Mouse (Mus musculus): ENCODE results near the gene Gnb4. TPM values are rescaled to one million over a fixed set of nuclear protein-coding genes. Genes with fewer than 3 reads are reported as not detected.

Gene Gnb4
- total and polyA plus RNA-seq, 3 experiments = 0.38 to 5.0 (median 0.41) TPM

- DNase-seq (ENCODE audit: extremely low read depth) = no peak
- no peak overlapping the region for H3K4me3 ChIP-seq (replicated peaks in 1 of 3; ENCODE audit: low read depth in 2 of 3, low read length in 2 of 3, poor library complexity in 1 of 3)
- H3K9me3 ChIP-seq (replicated peaks; ENCODE audit: low read length) = no peaks in the 10 kb centered on the region
- no peak overlapping the region for H3K9ac ChIP-seq (ENCODE audit: insufficient read depth, low read depth)
- H3K4me2 ChIP-seq (ENCODE audit: insufficient read depth, low read depth, poor library complexity, severe bottlenecking) = no peak overlapping the region
- H3K79me2 ChIP-seq (replicated peaks; ENCODE audit: control insufficient read depth, extremely low read depth, insufficient read depth, poor library complexity, severe bottlenecking) = no peaks in the 10 kb centered on the region
- H3K36me3 ChIP-seq (replicated peaks in 1 of 2; ENCODE audit: control insufficient read depth in 1 of 2, insufficient read depth in 1 of 2, low read length in 1 of 2) = peaks cover 37 to 71% of the 10 kb centered on the region in 2 experiments
- dilution Hi-C loops (cut with MboI; ENCODE audit: extremely low pct_ligation_motif_present, extremely low pct_unique_long_range_greater_than_20kb, low sequenced_read_pairs) = no loop called here
- H3K27me3 ChIP-seq (replicated peaks) = no peaks in the 10 kb centered on the region
- TF ChIP-seq E2F4 (IDR thresholded peaks at IDR 0.05; ENCODE audit: insufficient replicate concordance, low read depth, low read length) = no peak
- no peak for TF ChIP-seq CTCF (conservative IDR thresholded peaks at IDR 0.05 in 1 of 2, IDR thresholded peaks at IDR 0.05 in 1 of 2; ENCODE audit: low read depth in 2 of 2, low read length in 2 of 2)
- TF ChIP-seq GABPA (IDR thresholded peaks at IDR 0.05; ENCODE audit: insufficient replicate concordance, low read depth, low read length) = no peak
- TF ChIP-seq SMC3 (IDR thresholded peaks at IDR 0.05; ENCODE audit: low read depth, low read length) = no peak
- TF ChIP-seq ELF1 (IDR thresholded peaks at IDR 0.05; ENCODE audit: low read depth, low read length) = no peak
- no peak for TF ChIP-seq MEF2A (IDR thresholded peaks at IDR 0.05; ENCODE audit: borderline replicate concordance, low read depth, low read length)
- TF ChIP-seq TBP (conservative IDR thresholded peaks at IDR 0.05; ENCODE audit: low read depth, low read length) = no peak
- TF ChIP-seq MYC (IDR thresholded peaks at IDR 0.05; ENCODE audit: low read depth, low read length) = no peak
- TF ChIP-seq NELFE (IDR thresholded peaks at IDR 0.05; ENCODE audit: low read depth, low read length) = no peak
- no peak for TF ChIP-seq ZKSCAN1 (IDR thresholded peaks at IDR 0.05; ENCODE audit: borderline replicate concordance, low read depth, low read length)
- TF ChIP-seq NRF1 (IDR thresholded peaks at IDR 0.05; ENCODE audit: low read depth, low read length) = no peak
- TF ChIP-seq PAX5 (IDR thresholded peaks at IDR 0.05; ENCODE audit: low read length) = no peak
- TF ChIP-seq MAFK (IDR thresholded peaks at IDR 0.05; ENCODE audit: insufficient replicate concordance, low read length) = no peak
- no peak for TF ChIP-seq USF1 (IDR thresholded peaks at IDR 0.05; ENCODE audit: low read depth, low read length)
- H3K27ac ChIP-seq (ENCODE audit: insufficient read depth, low read depth) = no peak overlapping the region
- no peaks in the 10 kb centered on the region for H3K4me1 ChIP-seq (ENCODE audit: control insufficient read depth in 1 of 2, insufficient read depth in 2 of 2)
- in situ Hi-C loops (cut with MboI; ENCODE audit: low pct_ligation_motif_present, low pct_unique_long_range_greater_than_20kb, low sequenced_read_pairs) = no loop called here
These were observed 78.8 kb downstream of the Gnb4 start for GRCm38 (mm10) chr3:32537556-32537955.

GRCm38 (mm10) chr3:32535692-32536091 lies 80.7 kb downstream of the Gnb4 start:
- Histone ChIP-seq H3K4me2 (ENCODE audit: insufficient read depth, low read depth, poor library complexity, severe bottlenecking) (no peak overlapping the region), H3K27me3 (replicated peaks) (no peaks in the 10 kb centered on the region), H3K27ac (ENCODE audit: insufficient read depth, low read depth) (no peak overlapping the region), H3K79me2 (replicated peaks; ENCODE audit: control insufficient read depth, extremely low read depth, insufficient read depth, poor library complexity, severe bottlenecking) (no peaks in the 10 kb centered on the region), H3K9ac (ENCODE audit: insufficient read depth, low read depth) (no peak overlapping the region), H3K4me1 (ENCODE audit: control insufficient read depth in 1 of 2, insufficient read depth in 2 of 2) (no peaks in the 10 kb centered on the region), H3K36me3 (replicated peaks in 1 of 2; ENCODE audit: control insufficient read depth in 1 of 2, insufficient read depth in 1 of 2, low read length in 1 of 2) (peaks cover 34 to 74% of the 10 kb centered on the region in 2 experiments), H3K9me3 (replicated peaks; ENCODE audit: low read length) (no peaks in the 10 kb centered on the region), H3K4me3 (replicated peaks in 1 of 3; ENCODE audit: low read depth in 2 of 3, low read length in 2 of 3, poor library complexity in 1 of 3) (no peak overlapping the region)
- dilution Hi-C loops (cut with MboI; ENCODE audit: extremely low pct_ligation_motif_present, extremely low pct_unique_long_range_greater_than_20kb, low sequenced_read_pairs) (no loop called here), in situ Hi-C loops (cut with MboI; ENCODE audit: low pct_ligation_motif_present, low pct_unique_long_range_greater_than_20kb, low sequenced_read_pairs) (no loop called here)
- TF ChIP-seq ZC3H11A (IDR thresholded peaks at IDR 0.05; ENCODE audit: low read depth, low read length) (no peak), MEF2A (IDR thresholded peaks at IDR 0.05; ENCODE audit: borderline replicate concordance, low read depth, low read length) (no peak)
- DNase-seq (ENCODE audit: extremely low read depth) = no peak

Other genes starting within 250 kb of the Gnb4 start
- 19.6 and 21.1 TPM in 2 replicates for gene Pik3ca, start 218.9 kb downstream of the Gnb4 start, total RNA-seq (2012; rRNA removed)
- gene Pik3ca, start 218.9 kb downstream of the Gnb4 start, total RNA-seq (2014; rRNA removed) = 26.5 and 32.8 TPM in 2 replicates
- 11.1 and 19.1 TPM in 2 replicates for gene Pik3ca, start 218.9 kb downstream of the Gnb4 start, polyA plus RNA-seq (2012; ENCODE audit: insufficient read length, low read depth)
- gene Kcnmb3, start 124.4 kb downstream of the Gnb4 start, total RNA-seq (2012; rRNA removed) = 1.0 and 1.3 TPM in 2 replicates
- gene Kcnmb3, start 124.4 kb downstream of the Gnb4 start, total RNA-seq (2014; rRNA removed) = 2.2 and 2.4 TPM in 2 replicates
- gene Kcnmb3, start 124.4 kb downstream of the Gnb4 start, polyA plus RNA-seq (2012; ENCODE audit: insufficient read length, low read depth) = 4.7 and 5.2 TPM in 2 replicates
- 40.9 and 43.2 TPM in 2 replicates for gene Zfp639, start 106.3 kb downstream of the Gnb4 start, total RNA-seq (2012; rRNA removed)
- 96.3 and 101 TPM in 2 replicates for gene Zfp639, start 106.3 kb downstream of the Gnb4 start, total RNA-seq (2014; rRNA removed)
- 40.3 and 45.5 TPM in 2 replicates for gene Zfp639, start 106.3 kb downstream of the Gnb4 start, polyA plus RNA-seq (2012; ENCODE audit: insufficient read length, low read depth)
- 16.6 and 18.1 TPM in 2 replicates for gene Mfn1, start 87.1 kb downstream of the Gnb4 start, total RNA-seq (2012; rRNA removed)
- 25.6 and 37.0 TPM in 2 replicates for gene Mfn1, start 87.1 kb downstream of the Gnb4 start, total RNA-seq (2014; rRNA removed)
- gene Mfn1, start 87.1 kb downstream of the Gnb4 start, polyA plus RNA-seq (2012; ENCODE audit: insufficient read length, low read depth) = 27.4 and 43.8 TPM in 2 replicates
- gene Actl6a, start 89.7 kb upstream of the Gnb4 start, total RNA-seq (2012; rRNA removed) = 80.7 and 96.6 TPM in 2 replicates
- 132 and 140 TPM in 2 replicates for gene Actl6a, start 89.7 kb upstream of the Gnb4 start, total RNA-seq (2014; rRNA removed)
- 87.8 and 89.1 TPM in 2 replicates for gene Actl6a, start 89.7 kb upstream of the Gnb4 start, polyA plus RNA-seq (2012; ENCODE audit: insufficient read length, low read depth)
- gene Ndufb5, start 120.4 kb upstream of the Gnb4 start, total RNA-seq (2012; rRNA removed) = 175 and 179 TPM in 2 replicates
- gene Ndufb5, start 120.4 kb upstream of the Gnb4 start, total RNA-seq (2014; rRNA removed) = 427 and 467 TPM in 2 replicates
- 145 and 163 TPM in 2 replicates for gene Ndufb5, start 120.4 kb upstream of the Gnb4 start, polyA plus RNA-seq (2012; ENCODE audit: insufficient read length, low read depth)
- gene Mrpl47, start 121.0 kb upstream of the Gnb4 start, total RNA-seq (2012; rRNA removed) = 32.5 and 43.7 TPM in 2 replicates
- 48.8 and 66.5 TPM in 2 replicates for gene Mrpl47, start 121.0 kb upstream of the Gnb4 start, total RNA-seq (2014; rRNA removed)
- gene Mrpl47, start 121.0 kb upstream of the Gnb4 start, polyA plus RNA-seq (2012; ENCODE audit: insufficient read length, low read depth) = 56.2 and 68.6 TPM in 2 replicates
- not detected in 2 replicates for gene Usp13, start 201.0 kb upstream of the Gnb4 start, total RNA-seq (2012; rRNA removed)
- gene Usp13, start 201.0 kb upstream of the Gnb4 start, total RNA-seq (2014; rRNA removed) = not detected in 2 replicates
- not detected in 2 replicates for gene Usp13, start 201.0 kb upstream of the Gnb4 start, polyA plus RNA-seq (2012; ENCODE audit: insufficient read length, low read depth)

Data from CH12.LX (cell line).